Mouse (Mus musculus) G1E (cell line): ENCODE measurements around the gene Col13a1. TPM values are rescaled to one million over a fixed set of nuclear protein-coding genes. Genes with fewer than 3 reads are reported as not detected.

Experiments used
- ATAC-seq: 2 replicates; pipeline ENCODE4 v1.8.0; 2016; ENCODE audit warnings: mild to moderate bottlenecking; ENCODE audit not compliant: insufficient number of reproducible peaks, poor library complexity, low FRiP score, severe bottlenecking; ENCODE audit errors: extremely low read depth
- DNase-seq: peaks from one replicate; pipeline ENCODE4 v3.0.0; 2012; ENCODE audit warnings: low spot score
- H3K27me3 ChIP-seq: 2 replicates; pipeline ENCODE4 v1.6.1; 2012; ENCODE audit warnings: mild to moderate bottlenecking, low read length, inconsistent platforms; ENCODE audit not compliant: insufficient read depth
- H3K36me3 ChIP-seq: replicated peaks from 2 replicates; pipeline ENCODE3; 2012; ENCODE audit warnings: mild to moderate bottlenecking, inconsistent platforms
- H3K4me1 ChIP-seq: 2 replicates; pipeline ENCODE4 v1.6.1; 2012; ENCODE audit warnings: low read depth, low read length, inconsistent platforms, mixed read lengths; ENCODE audit not compliant: insufficient read depth
- H3K4me3 ChIP-seq: 2 replicates; pipeline ENCODE4 v1.5.1; 2012; ENCODE audit warnings: low read depth, mild to moderate bottlenecking, inconsistent platforms, low read length, moderate library complexity, mixed read lengths
- H3K9me3 ChIP-seq: replicated peaks from 2 replicates; pipeline ENCODE4 v1.6.1; 2012; ENCODE audit warnings: inconsistent platforms
- CTCF ChIP-seq: IDR thresholded peaks from 2 replicates; pipeline ENCODE4 v1.5.1; 2012; ENCODE audit warnings: low read depth, low read length, inconsistent platforms, mixed read lengths
- GATA1 ChIP-seq: IDR thresholded peaks from 2 replicates; pipeline ENCODE4 v1.6.1; 2012; ENCODE audit warnings: borderline replicate concordance, low read length, inconsistent platforms, mixed read lengths
- GATA2 ChIP-seq: IDR thresholded peaks from 2 replicates; pipeline ENCODE4 v1.6.1; 2012; ENCODE audit warnings: low read depth, low read length, inconsistent platforms, borderline replicate concordance
- POLR2AphosphoS5 ChIP-seq: IDR thresholded peaks from 2 replicates; pipeline ENCODE4 v1.6.1; 2012; ENCODE audit warnings: low read depth, low read length, inconsistent platforms; ENCODE audit not compliant: insufficient replicate concordance
- TAL1 ChIP-seq: conservative IDR thresholded peaks from 2 replicates; pipeline ENCODE4 v1.6.1; 2012; ENCODE audit warnings: low read depth, low read length, inconsistent platforms, mixed read lengths
- polyA plus RNA-seq: library from polyadenylated mRNA; stranded (reverse); fragments of >175 nt; gene quantifications from 2 replicates; pipeline ENCODE4 v1.2.3, GENCODE M21; 2012
- total RNA-seq, 2 experiments: library from RNA; stranded (forward) in 1 of 2; stranded (reverse) in 1 of 2; fragments of 200-1000 nt in 1 of 2; fragments of >200 nt in 1 of 2; fragmentation: Nextera tagmentation in 1 of 2; gene quantifications; 2 replicates each; pipeline ENCODE4 v1.2.3; 2014 to 2017

The Col13a1 gene
- total and polyA plus RNA-seq, 3 experiments: 0.05 TPM; not detected in 2

DNA sequence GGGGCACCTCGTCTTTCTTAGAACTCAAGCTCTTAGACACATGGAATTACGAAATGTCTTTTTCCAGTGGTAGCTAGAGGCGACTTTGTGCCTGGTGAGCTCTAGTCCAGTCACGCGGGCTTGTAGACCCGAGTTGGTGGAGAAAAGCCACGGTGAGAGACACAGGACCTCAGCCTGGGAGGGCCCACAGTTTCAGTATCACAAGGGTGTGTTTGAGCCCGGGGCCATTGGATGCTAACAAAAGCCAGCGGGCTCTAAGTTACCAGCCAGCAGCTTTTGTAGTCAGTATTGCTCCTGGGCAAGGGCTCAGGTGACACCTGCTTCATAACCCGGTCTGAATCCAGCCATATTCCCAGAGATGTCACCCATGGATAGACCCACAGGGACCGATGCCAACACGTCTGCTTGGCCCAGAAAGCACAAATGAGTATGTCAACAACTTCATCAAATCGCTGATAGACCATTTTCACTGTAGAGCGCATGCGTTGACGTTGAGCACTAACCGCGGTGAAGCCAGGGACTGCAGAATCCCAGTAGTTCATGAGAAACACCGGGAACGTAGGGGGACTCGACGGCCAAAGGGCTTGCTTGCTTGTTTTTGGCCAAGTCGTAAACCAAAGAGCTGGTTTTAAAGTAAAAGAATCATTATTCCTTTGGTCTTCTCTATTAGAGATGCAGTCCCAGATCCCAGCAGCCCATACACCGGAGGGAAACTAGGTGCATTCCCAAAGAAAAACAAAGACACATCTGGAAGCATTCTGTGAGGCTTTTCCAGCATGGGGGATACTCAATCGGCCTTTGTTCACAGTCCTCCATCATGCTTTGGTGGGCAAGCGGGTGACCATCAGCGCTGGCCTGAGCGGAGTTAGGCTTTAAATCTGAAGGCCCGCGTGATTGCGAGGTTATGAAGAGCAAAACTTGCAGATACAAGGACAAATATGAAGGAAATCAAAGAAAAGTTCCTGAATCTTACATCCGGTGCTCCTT lies 150.7 kb downstream of the Col13a1 start:
- ATAC-seq (no peak), DNase-seq (no peak)
- no peaks in the 10 kb centered on the region for H3K4me1 ChIP-seq
- H3K9me3 ChIP-seq: no peaks in the 10 kb centered on the region
- no peak overlapping the region for H3K4me3 ChIP-seq
- H3K36me3 ChIP-seq: no peaks in the 10 kb centered on the region
- no peak for TF ChIP-seq TAL1
- no peak for TF ChIP-seq GATA2
- TF ChIP-seq POLR2AphosphoS5: no peak
- no peak for TF ChIP-seq GATA1
- no peak for TF ChIP-seq CTCF
- H3K27me3 ChIP-seq: no peaks in the 10 kb centered on the region

DNA sequence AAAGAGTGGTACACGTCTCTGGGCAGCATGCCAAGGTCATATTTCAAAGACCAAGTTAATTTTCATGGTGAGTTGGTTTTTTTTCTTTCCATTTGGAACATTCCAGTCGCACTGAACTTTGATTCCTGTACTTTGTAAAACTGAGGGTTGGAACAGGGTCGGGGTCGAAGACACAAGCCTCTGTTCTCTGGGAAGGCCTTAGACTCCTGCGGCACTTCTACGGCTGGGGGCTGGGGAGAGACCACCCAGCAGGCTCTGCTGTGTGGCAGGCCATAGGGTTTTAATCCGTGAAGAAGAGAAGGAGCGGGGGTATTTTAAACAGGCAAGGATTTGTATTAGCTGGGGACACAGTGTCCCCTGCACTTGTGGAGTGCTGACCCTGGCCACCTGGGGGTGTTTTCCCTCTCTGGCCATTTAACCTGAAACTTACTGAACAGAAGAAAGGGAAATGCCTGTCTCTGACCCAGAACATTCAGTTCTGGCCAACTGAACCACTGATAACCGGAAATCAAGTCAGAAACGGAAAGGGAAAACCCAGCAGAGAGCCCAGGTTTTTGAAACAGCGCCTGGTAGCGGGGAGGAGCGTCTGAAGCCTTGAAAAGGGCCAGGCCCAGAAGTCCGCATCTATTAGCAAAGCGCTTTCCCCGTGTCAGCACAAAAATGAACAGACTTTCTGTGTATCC lies 152.0 kb downstream of the Col13a1 start:
- ATAC-seq (no peak), DNase-seq (no peak)
- Histone ChIP-seq H3K27me3 (no peaks in the 10 kb centered on the region), H3K4me3 (no peak overlapping the region), H3K4me1 (no peaks in the 10 kb centered on the region), H3K9me3 (no peaks in the 10 kb centered on the region), H3K36me3 (no peaks in the 10 kb centered on the region)
- no peak for TF ChIP-seq TAL1
- no peak for TF ChIP-seq GATA1

DNA sequence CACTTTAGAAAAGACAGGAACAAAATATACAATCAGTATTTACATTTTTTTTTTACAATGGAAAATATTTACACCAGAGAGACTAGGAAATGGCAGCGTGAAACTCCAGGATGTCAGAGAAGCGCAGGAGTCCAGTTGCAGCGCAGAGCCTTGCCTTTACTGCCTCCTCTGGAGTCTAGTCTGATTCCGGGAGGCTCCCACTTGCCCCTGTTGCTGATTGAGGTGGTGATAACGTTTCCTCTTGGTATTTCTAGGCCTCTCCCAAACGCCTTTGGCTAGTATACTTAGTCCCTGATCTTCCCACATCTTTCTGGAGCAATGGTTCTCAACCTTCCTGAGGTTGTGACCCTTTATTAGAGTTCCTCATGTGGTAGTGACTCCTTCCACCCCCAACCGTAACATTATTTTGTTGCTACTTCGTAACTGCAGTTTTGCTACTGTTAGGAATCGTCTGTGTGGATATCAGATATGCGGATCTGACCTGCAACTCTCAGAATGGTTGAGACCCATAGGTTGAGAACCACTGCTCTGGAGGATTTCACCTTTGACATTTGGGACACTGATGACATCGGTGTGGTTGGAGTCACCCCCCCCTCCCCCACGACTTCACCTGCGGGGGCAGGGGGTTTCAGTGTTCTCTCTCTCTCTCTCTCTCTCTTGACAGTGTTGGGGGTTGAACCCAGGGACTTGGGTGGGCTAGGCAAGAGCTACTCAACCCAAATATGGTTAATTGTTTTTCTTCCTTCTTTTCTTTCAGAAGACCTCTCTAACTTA lies 152.7 kb downstream of the Col13a1 start:
- Histone ChIP-seq H3K36me3 (no peaks in the 10 kb centered on the region), H3K4me1 (no peaks in the 10 kb centered on the region), H3K27me3 (no peaks in the 10 kb centered on the region), H3K4me3 (no peak overlapping the region), H3K9me3 (no peaks in the 10 kb centered on the region)
- no peak for ATAC-seq
- TF ChIP-seq GATA2: no peak
- no peak for TF ChIP-seq GATA1
- TF ChIP-seq POLR2AphosphoS5: no peak
- TF ChIP-seq TAL1: no peak
- TF ChIP-seq CTCF: no peak
- DNase-seq: no peak

DNA sequence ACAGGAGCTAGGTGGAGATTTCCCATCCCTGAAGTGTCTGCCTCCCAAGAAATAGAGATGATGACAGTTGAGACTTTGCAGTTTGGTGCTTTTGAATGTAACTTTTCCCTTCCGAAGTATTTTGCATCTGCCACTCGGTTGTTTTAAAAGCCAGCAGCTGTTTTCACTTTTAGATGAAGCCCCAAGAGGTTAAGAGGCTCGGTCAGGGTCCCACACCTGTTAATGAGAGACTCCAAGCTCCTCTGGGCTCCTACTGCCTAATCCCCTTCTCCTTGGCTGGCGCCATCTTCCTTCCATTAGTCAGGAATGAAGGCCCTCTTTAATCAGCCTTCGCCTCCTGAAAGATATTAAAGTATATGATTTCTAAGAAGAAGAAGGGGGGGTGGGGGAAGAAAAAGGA lies 153.4 kb downstream of the Col13a1 start:
- DNase-seq: no peak
- H3K4me1 ChIP-seq: no peaks in the 10 kb centered on the region
- no peak for ATAC-seq

DNA sequence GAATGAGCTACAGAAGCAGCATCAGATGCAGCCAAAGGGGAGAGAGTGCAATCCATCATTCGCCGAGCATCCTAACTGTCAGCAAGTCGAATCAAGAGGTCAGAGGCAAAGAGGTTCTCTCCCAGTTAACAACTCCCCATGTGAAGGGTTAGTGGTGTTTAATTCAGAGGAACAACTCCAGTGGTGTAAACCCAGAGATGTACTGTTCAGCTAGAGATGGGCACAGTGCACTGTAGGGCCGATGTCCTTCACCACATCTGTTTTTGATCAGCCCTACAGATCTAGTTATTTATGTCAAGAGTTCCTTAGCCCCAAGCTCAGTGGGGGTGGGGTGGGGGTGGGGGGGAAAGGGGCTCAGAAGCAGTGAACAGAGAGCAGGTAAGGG lies 155.2 kb downstream of the Col13a1 start:
- no peak for TF ChIP-seq GATA2
- no peak for TF ChIP-seq CTCF
- TF ChIP-seq POLR2AphosphoS5: no peak
- TF ChIP-seq GATA1: no peak
- no peak for TF ChIP-seq TAL1
- no peak for DNase-seq
- Histone ChIP-seq H3K36me3 (no peaks in the 10 kb centered on the region), H3K4me3 (no peak overlapping the region), H3K27me3 (no peaks in the 10 kb centered on the region), H3K4me1 (no peaks in the 10 kb centered on the region), H3K9me3 (no peaks in the 10 kb centered on the region)
- no peak for ATAC-seq

More for the DNA sequence above, 153.4 kb downstream of the Col13a1 start:
- Histone ChIP-seq H3K4me3 (no peak overlapping the region), H3K9me3 (no peaks in the 10 kb centered on the region), H3K36me3 (no peaks in the 10 kb centered on the region), H3K27me3 (no peaks in the 10 kb centered on the region)
- TF ChIP-seq TAL1 (no peak), GATA1 (no peak), POLR2AphosphoS5 (no peak), GATA2 (no peak), CTCF (no peak)
